Mouse (Mus musculus) heart, embryonic 11.5 days (tissue): Measurements from ENCODE around the gene Chrm3. TPM values are rescaled to one million over a fixed set of nuclear protein-coding genes. Genes with fewer than 3 reads are reported as not detected.

ENCODE experiments used
- ATAC-seq: fragments of 200-750 bp; cut with Nextera tagmentation; replicated peaks from 2 replicates; pipeline ENCODE4 v1.8.0; 2017; ENCODE audit warnings: moderate library complexity; ENCODE audit not compliant: insufficient number of reproducible peaks, low FRiP score, low TSS enrichment
- H3K27ac ChIP-seq: fragments of 300-500 bp; sonication (generic); 2 replicates; pipeline ENCODE4 v1.5.1; 2014; ENCODE audit warnings: mild to moderate bottlenecking, low read depth, low read length
- H3K27me3 ChIP-seq: fragments of 300-500 bp; sonication (generic); 2 replicates; pipeline ENCODE4 v1.6.1; 2014; ENCODE audit warnings: mild to moderate bottlenecking, low read length, mixed read lengths; ENCODE audit not compliant: control insufficient read depth, insufficient read depth
- H3K36me3 ChIP-seq: fragments of 300-500 bp; sonication (generic); 2 replicates; pipeline ENCODE4 v1.6.1; 2014; ENCODE audit warnings: mild to moderate bottlenecking, low read length, moderate library complexity, mixed read lengths; ENCODE audit not compliant: control insufficient read depth, insufficient read depth
- H3K4me1 ChIP-seq: fragments of 300-500 bp; sonication (generic); 2 replicates; pipeline ENCODE4 v1.6.1; 2014; ENCODE audit warnings: low read length; ENCODE audit not compliant: control insufficient read depth, insufficient read depth
- H3K4me2 ChIP-seq: fragments of 300-500 bp; sonication (generic); 2 replicates; pipeline ENCODE4 v1.6.1; 2014; ENCODE audit warnings: mild to moderate bottlenecking, moderate library complexity
- H3K4me3 ChIP-seq: fragments of 300-500 bp; sonication (generic); 2 replicates; pipeline ENCODE4 v1.5.1; 2014; ENCODE audit warnings: low read depth, low read length
- H3K9ac ChIP-seq: fragments of 300-500 bp; sonication (generic); 2 replicates; pipeline ENCODE4 v1.6.1; 2014; ENCODE audit warnings: mild to moderate bottlenecking, low read depth, low read length, moderate library complexity
- H3K9me3 ChIP-seq: fragments of 300-500 bp; sonication (generic); replicated peaks from 2 replicates; pipeline ENCODE4 v1.6.1; 2016; ENCODE audit warnings: low read length; ENCODE audit not compliant: control insufficient read depth
- WGBS: fragments of 180-500 bp; shearing (Covaris S2); extraction: QIAGEN DNeasy Blood & Tissue Kit; methylation state at CpG from one replicate; pipeline ENCODE4 v1.1.7; 2014; ENCODE audit not compliant: insufficient replicate concordance; 5-methylcytosine and 5-hydroxymethylcytosine counted together
- polyA plus RNA-seq: library from polyadenylated mRNA; unstranded; fragments of >200 nt; fragmentation: Nextera tagmentation; extraction: Ambion mirVana; gene quantifications from 2 replicates; pipeline ENCODE4 v1.2.1, GENCODE M21; 2014

Chrm3 gene
- polyA plus RNA-seq, 1 experiment from 2014 or later = 0.19 TPM

- Histone ChIP-seq H3K27me3 (no peaks in the 10 kb centered on the region), H3K9me3 (peaks cover under 1% of the 10 kb centered on the region; the same call in 1 of the 2 replicates), H3K4me3 (no peak overlapping the region), H3K27ac (no peak overlapping the region), H3K36me3 (no peaks in the 10 kb centered on the region), H3K9ac (no peak overlapping the region), H3K4me1 (no peaks in the 10 kb centered on the region), H3K4me2 (no peak overlapping the region)
- 80% methylated on average over 3 of the region's 3 CpGs for WGBS
- no peak for ATAC-seq
Observed at GRCm38 (mm10) chr13:9898664-9899369, 461.8 kb downstream of the Chrm3 start.

GRCm38 (mm10) chr13:9897231-9897630 lies 463.4 kb downstream of the Chrm3 start:
- H3K9me3 ChIP-seq = no peaks in the 10 kb centered on the region
- no peak overlapping the region for H3K4me3 ChIP-seq
- no peaks in the 10 kb centered on the region for H3K36me3 ChIP-seq
- no peaks in the 10 kb centered on the region for H3K27me3 ChIP-seq
- no peak overlapping the region for H3K9ac ChIP-seq
- no peak overlapping the region for H3K4me2 ChIP-seq
- no peak overlapping the region for H3K27ac ChIP-seq
- ATAC-seq = no peak
- H3K4me1 ChIP-seq = no peaks in the 10 kb centered on the region
- WGBS = 48% methylated on average over 1 of the region's 1 CpGs

- WGBS = 71% methylated on average over 11 of the region's 11 CpGs
- ATAC-seq = no peak
- no peak overlapping the region for H3K4me3 ChIP-seq
Observed at GRCm38 (mm10) chr13:9895045-9895625, 465.5 kb downstream of the Chrm3 start.

GRCm38 (mm10) chr13:9891088-9891487 lies 469.6 kb downstream of the Chrm3 start:
- Histone ChIP-seq H3K36me3 (no peaks in the 10 kb centered on the region), H3K27ac (no peak overlapping the region), H3K4me3 (no peak overlapping the region), H3K9me3 (no peaks in the 10 kb centered on the region), H3K4me2 (no peak overlapping the region), H3K4me1 (no peaks in the 10 kb centered on the region), H3K27me3 (no peaks in the 10 kb centered on the region), H3K9ac (no peak overlapping the region)
- 67% methylated on average over 1 of the region's 1 CpGs for WGBS
- no peak for ATAC-seq

More at GRCm38 (mm10) chr13:9895045-9895625, 465.5 kb downstream of the Chrm3 start:
- H3K4me1 ChIP-seq = no peaks in the 10 kb centered on the region
- no peak overlapping the region for H3K9ac ChIP-seq
- no peaks in the 10 kb centered on the region for H3K9me3 ChIP-seq
- H3K27ac ChIP-seq = no peak overlapping the region
- no peaks in the 10 kb centered on the region for H3K36me3 ChIP-seq
- H3K27me3 ChIP-seq = no peaks in the 10 kb centered on the region
- H3K4me2 ChIP-seq = no peak overlapping the region

- Histone ChIP-seq H3K9ac (no peak overlapping the region), H3K27me3 (no peaks in the 10 kb centered on the region), H3K36me3 (no peaks in the 10 kb centered on the region), H3K4me2 (no peak overlapping the region), H3K9me3 (no peaks in the 10 kb centered on the region), H3K4me1 (no peaks in the 10 kb centered on the region), H3K4me3 (no peak overlapping the region), H3K27ac (no peak overlapping the region)
- 60% methylated on average over 5 of the region's 5 CpGs for WGBS
- no peak for ATAC-seq
Observed at GRCm38 (mm10) chr13:9890460-9890859, 470.2 kb downstream of the Chrm3 start.

GRCm38 (mm10) chr13:9889954-9890353 lies 470.7 kb downstream of the Chrm3 start:
- 38% methylated on average over 1 of the region's 1 CpGs for WGBS
- Histone ChIP-seq H3K9me3 (no peaks in the 10 kb centered on the region), H3K4me2 (no peak overlapping the region), H3K36me3 (no peaks in the 10 kb centered on the region), H3K4me1 (no peaks in the 10 kb centered on the region), H3K27me3 (no peaks in the 10 kb centered on the region), H3K27ac (no peak overlapping the region), H3K4me3 (no peak overlapping the region), H3K9ac (no peak overlapping the region)
- no peak for ATAC-seq

- Histone ChIP-seq H3K27me3 (no peaks in the 10 kb centered on the region), H3K9ac (no peak overlapping the region), H3K4me1 (no peaks in the 10 kb centered on the region), H3K36me3 (no peaks in the 10 kb centered on the region), H3K27ac (no peak overlapping the region), H3K9me3 (no peaks in the 10 kb centered on the region), H3K4me2 (no peak overlapping the region), H3K4me3 (no peak overlapping the region)
- ATAC-seq = no peak
- 67% methylated on average over 5 of the region's 5 CpGs for WGBS
Observed at GRCm38 (mm10) chr13:9888284-9888683, 472.4 kb downstream of the Chrm3 start.

- Histone ChIP-seq H3K4me2 (no peak overlapping the region), H3K4me1 (no peaks in the 10 kb centered on the region; the same call in 1 of the 2 replicates), H3K9me3 (no peaks in the 10 kb centered on the region), H3K27me3 (no peaks in the 10 kb centered on the region), H3K27ac (no peak overlapping the region), H3K4me3 (no peak overlapping the region), H3K9ac (no peak overlapping the region), H3K36me3 (no peaks in the 10 kb centered on the region)
- 77% methylated on average over 5 of the region's 5 CpGs for WGBS
- ATAC-seq = no peak
Observed at GRCm38 (mm10) chr13:9887261-9887660, 473.4 kb downstream of the Chrm3 start.
